Mouse (Mus musculus) right cerebral cortex, postnatal 10 days (tissue): Measurements from ENCODE around the gene Tmem156.

Source experiments
- DNase-seq, 2 experiments: peaks; one replicate each; pipeline ENCODE4 v3.0.0; 2021; ENCODE audit warnings: low spot score in 2 of 2

The Tmem156 gene

DNA sequence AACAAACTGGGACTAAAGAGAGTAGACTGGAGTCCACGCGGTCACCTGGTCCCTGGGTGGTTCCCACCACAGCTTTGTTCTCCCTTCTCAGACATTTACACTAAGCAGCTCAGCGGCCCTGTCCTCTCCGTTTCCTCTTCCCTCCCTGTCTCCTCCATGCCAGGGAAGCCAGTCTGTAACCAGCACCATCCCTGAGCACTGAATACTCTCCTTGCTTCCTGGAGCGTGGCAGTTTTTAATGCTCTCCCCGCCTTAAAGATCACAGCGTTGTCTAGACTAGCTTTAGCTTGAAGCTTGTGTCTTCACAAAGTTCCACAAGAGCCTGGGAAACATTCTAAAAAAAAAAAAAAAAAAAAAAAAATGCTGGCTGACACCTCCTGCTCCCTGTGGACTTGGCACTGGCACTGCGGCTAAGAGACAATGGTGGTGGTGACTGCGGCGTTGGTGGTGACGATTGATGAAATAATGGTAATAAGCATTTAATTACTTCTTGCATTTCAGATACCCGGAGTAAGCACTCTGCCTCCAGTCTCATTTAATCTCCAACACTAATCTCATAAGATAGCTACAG lies 44.6 kb downstream of the Tmem156 start:
- DNase-seq: no peak

DNA sequence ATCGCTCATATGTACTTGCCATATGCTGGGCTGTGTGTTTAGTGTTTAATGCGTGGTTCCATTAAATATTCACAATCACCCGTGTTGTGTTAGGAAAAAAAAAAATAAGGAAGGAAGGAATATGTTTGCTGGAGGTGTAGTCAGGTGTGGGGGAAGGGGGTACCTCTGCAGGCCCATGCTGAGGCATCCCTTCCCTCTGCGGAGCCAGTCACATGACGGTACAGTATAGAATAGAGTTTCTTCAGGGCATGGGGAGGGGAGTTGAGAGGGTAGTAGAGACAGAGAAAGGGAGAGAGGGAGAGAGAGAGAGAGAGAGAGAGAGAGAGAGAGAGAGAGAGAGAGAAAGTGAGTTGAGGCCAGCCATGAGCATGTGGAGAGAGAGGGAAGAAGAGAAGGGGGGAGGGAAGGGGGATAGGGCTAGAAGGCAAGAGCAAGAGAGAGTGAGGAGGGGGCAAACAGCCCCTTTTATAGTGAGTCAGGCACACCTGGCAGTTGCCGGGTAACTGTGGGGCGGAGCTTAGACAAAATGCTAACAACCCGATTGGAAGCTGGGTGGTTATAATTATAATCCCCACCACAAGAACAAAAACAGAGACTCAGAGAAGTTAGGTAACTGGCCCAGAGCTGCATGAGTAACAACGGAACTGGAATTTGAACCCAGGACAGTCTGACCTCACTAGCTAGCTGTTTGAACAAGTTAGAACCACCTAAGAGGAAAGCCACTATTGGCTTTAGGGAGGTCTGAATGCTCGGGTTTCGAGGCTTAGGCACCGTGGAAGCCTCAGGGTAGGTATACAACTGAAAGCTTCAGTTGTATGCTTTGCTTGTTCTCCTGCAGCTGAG lies 45.3 kb downstream of the Tmem156 start:
- no peak for DNase-seq

DNA sequence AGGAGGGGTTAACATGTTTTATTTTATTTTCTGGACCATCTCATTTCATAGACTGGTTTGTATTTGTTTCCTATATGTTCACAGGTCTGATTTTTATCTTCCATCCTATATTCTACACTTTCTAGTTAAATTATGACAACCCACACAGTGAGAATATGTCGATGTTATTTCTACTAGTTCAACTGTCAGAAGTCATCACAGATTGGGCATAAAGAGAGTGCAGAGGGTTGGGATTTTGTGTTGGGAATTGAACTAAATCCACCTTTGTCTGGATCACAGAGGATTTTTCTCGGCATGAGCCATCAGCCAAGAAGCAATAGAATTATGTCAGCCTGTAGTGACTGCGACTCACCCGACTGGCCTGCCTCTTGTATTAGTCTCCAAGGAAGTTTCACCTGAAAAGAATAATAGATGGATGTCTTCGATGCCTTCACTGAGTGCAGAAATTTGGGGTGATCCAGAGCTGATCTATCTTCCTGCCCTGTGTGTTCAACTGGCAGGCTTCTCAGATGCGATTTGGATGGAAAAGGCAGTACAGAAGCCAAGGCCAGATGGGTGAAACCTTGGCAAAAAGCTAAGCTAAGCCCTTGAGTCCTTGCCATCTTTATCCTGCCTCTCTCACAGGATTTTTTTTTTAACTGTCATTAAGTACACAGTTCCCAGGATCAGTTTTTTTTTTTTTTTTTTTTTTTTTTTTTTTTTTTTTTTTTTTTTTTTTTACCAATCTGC lies 46.1 kb downstream of the Tmem156 start:
- no peak for DNase-seq

DNA sequence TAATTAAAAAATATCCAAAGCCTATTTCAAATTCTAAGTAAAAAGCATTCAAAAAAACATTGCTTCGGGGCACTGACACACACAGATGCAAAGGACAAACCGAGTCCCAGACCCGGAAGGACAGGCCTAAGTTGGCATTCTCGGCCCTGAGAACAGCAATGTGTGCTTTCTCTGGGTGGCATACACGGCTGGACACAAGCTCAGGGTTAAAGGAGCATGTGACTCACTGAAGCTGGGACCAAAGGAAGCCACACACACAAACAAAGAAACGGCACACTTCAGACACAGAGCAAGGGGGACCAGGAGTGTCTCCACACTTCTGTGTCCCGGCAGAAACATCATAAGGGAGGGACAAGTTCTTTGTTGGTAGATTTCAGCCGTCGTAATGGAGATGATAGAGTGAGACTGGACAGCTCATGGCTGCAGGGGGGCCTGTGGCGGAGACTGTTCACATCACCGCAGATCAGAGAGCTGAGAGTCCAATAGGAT lies 48.5 kb downstream of the Tmem156 start:
- DNase-seq: no peak

DNA sequence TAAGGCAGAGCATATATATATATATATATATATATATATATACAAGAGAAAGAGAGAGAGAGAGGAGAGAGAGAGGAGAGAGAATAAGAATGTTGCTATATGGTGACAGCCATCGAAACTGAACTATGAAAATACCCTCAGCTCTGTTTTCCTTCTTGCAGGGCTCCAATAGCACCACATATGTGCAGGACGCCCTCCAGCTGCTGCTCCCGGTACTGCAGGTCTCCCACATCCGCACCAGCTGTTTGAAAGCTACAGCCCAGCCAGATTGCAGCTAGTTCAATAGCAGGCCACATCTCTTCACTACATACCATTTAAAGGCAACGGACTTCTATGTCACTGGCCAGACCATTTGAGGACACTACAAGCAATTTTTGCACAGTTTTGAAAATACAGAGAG lies 51.5 kb downstream of the Tmem156 start:
- DNase-seq: no peak

DNA sequence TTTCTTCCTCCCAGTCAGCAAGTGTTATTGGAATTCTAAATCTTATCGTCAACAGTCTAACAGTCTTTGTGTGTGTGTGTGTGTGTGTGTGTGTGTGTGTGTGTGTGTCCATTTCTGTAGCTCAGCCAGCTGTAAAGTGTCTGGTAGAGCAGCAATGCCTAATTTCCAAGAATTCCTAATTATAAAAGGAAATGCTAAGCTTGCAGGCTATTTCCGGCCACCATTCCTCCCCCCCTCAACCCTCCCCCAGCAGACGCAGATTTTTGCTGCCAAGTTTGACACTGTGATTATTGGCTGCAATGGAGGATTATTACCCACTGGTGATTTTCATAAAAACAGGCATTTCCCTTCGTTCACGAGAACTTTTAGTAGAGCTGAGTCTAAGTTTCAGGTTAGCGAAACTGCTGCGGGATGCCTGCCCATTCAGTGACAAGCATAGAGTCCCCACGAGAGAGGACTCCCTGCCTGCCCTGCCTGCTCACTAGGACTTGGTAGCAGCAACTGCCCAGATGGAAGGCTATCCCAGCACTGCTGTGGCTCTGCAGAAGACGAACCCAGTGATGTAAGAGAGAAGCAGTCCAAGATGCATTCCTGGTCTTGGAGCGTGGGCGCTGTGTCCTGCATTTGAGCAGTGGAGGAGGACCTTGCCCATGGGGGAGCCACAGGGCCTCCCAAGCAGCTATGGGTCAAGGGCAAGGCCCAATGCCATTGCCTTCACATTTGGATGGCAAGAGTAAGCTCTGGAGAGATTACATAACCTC lies 52.9 kb downstream of the Tmem156 start:
- DNase-seq: no peak

DNA sequence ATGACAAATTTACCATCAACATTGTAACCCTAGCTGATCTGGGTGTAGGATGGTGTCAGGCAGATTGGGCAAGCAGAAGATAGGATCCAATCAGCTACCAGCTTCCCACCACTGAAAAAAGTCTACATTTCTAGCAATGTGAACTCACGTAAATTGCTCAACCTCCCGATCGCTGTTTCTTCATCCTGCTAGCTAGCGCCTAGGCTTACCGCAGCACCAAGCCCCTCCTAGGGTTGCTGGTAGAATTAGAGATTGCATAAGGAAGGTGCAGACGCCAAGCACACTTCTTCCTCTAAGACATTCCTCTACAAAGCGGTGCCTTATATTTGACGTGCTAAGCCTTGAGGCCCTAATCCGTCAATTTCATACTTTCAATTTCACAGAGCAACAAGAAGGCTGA lies 53.6 kb downstream of the Tmem156 start:
- DNase-seq: no peak

DNA sequence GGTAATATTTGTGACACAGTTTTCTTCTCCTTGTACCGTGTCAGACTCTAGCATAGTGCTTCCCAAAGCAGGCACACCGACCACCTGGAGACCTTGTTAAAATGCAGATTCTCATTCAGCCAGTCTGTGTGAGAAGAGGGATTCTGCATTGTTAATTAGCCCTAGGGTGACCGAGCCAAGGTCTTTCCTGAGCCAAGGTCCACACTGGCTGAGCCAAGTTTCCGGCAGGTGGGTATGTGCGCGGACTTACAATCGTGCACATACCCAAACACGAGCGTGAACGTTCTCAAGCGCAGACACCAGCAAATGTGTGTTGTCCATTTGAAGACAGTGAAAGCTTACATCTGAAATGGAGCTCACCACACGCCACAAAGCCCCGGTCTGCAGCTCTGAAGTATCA lies 55.3 kb downstream of the Tmem156 start:
- DNase-seq: peak; percentile 73

DNA sequence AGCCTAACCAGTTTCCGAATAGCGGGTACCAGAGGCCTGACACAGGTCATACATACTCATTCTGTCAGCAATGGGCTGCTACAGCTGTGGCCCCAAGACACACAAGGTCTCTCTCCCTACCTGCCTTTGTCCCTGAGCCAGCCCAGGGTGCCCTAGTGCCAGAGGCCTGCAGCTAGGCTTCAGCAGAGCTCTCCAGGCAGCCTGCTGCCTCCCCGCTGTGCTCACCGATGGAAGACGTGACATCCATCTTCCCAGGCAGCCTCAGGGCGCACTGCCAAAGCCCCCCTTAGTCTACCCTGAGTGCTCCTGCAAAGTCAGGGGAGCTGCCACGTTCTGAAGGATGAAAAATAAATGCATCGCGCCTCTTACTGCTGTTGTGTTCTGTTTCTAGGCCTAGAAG lies 63.9 kb downstream of the Tmem156 start:
- DNase-seq: peak in 1 of 2 experiments; percentile 40

DNA sequence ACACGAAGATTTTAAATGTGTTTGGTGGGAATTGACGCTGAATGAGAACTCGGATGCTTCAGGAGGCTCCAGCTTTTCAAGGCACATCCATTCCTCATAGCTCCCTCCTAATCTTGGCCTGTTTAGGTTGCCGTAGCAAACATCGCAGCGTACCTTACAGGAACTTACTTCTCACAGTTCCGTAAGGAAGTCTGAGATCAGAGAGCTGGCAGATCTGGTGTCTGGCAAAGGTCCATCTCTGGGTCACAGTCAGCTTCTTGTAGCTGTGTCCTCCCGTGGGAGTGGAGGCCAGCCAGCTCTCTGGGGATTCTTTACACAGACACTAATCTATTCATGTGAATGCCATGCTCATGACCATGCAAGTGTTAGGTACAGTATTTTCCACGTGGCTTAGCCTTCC lies 65.2 kb downstream of the Tmem156 start:
- peak; percentile 56 to 59 for DNase-seq

DNA sequence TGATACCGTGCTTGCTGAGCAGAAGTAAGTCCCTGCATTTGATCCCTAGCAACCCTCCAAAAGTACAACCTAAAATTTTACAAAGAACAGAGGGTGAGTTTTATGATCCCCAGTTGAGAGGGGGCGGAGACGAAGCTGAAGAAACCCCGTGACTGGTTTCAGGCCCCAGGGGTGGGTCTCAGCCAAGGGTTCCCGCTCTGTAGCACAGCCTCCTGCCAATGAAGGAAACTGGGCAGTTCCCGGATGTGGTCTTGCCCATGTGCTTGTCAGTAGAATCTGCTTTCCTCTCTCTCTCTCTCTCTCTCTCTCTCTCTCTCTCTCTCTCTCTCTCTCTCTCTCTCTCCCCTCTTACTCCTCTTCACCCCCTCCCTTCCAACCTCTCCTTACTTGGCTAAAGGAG lies 66.0 kb downstream of the Tmem156 start:
- no peak for DNase-seq

DNA sequence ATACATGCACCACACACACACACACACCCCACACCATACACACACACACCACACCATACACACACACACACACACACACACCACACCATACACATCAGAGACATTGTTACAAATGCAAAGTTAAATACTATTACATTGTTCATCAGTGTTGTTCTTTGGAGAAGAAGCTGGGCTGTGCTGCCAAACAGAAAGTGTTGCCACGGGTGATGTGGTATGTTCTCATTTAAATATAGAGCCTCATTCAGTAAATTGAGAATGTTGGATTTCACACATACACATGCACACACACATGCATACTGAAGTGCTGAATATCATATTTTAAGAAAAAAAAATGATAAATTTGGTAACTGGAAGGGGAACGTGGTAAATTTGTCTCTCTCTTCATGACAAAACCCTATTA lies 67.3 kb downstream of the Tmem156 start:
- peak in 1 of 2 experiments; percentile 65 for DNase-seq

DNA sequence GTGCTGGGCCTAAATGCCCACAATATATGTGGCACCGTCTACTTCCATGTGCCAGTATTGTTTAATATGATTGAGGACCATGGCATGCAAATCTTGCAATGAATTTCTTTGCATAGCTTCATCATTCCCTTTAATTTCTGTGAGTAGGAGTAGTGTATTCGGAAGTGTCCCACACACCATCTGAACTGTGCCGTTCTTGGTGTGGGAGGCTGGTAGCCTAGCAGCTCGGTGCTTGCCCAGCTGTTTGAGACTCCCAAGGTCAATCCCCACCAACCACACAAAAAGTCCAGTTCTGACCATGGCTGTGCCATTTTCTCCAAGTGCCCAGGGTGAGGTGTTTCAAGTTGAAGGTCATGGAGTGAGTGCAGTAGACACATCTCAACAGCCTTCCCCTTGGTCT lies 69.9 kb downstream of the Tmem156 start:
- no peak for DNase-seq

DNA sequence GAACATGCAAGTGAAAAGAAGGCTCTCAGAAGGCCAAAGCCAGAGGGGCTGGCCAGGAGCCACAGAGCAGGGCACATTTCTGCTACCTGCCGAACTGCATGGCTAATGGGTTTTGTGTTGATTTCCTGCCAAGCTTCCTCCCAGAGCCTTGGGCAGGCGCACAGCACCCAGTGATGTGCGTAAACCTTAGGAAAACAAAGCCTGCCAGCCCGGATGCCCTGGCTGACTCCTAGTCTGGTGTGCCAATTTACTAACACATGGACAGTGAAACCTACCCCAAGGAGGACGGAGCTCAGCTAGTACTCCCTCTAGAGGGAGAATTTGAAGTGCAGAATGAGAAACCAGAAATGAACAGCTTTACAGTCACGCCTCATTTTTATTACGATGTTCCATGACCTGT lies 72.1 kb downstream of the Tmem156 start:
- DNase-seq: peak; percentile 66 to 73

DNA sequence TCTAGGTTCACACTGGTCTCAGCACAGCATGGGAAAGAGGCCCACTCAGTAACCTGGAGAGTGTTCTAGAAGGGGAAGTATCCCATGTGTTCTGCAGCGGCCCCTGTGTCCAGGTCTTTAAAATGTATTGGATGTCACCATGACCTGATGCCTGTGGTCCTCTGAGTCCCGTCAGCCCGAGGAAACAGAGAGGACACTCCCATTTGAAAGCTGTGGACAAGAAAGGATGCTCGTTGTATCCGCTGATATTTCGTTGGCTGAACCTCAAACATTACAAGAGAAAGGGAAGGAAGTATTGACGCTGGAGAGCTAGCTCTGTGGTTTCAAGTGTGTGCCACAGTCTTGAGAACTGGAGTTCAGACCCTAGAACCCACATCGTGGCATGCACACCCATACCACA lies 72.8 kb downstream of the Tmem156 start:
- DNase-seq: no peak

DNA sequence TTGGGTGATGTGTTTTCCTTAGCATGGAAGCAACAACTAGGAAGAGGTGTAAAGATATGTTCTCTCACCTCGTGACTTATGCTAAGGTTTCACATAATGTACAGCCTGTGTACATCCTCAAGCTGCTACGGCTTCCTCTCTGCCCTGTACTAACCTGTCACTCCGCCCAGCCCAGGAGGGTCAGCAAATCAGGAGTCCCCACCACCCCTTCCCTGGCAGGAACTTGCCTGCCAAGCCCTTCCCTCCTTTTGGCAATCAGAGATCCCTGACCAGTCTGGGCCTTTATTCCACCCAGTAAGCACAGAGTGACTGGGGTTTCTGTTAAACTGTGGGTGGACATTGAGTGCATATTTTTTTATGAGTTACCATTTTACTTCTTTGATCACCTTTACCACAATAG lies 76.4 kb downstream of the Tmem156 start:
- no peak for DNase-seq

DNA sequence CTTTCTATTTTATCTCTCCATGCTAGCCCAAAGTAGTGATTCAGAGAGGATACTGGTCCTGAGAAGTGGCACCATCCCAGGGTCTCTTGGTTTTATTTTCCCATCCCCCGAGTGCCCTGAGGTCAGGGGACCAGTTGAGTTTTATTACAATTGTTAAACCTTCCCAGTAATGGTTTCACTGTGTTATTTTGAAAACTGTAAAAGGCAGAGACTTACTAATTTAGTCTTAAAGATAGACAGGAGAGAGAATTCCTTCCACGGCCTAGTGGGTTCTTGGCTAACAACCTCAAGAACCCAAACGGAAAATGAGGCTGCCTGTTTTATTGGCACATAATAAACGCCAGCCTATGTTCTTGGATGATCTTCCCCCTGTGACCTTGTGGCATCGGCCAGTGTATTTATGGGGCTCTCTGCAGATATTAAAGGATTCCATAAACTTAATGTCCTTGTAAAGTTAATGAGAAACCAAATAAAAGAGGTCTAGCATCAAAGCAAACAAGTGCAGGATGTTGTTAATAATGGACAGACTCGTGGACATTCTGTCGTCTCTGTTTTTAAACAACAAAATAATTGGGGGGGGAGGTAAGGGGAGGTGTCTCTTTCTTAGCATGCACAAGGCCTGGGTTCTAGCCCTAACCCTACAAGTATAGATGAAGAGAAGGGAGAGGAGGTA lies 79.9 kb downstream of the Tmem156 start:
- no peak for DNase-seq

DNA sequence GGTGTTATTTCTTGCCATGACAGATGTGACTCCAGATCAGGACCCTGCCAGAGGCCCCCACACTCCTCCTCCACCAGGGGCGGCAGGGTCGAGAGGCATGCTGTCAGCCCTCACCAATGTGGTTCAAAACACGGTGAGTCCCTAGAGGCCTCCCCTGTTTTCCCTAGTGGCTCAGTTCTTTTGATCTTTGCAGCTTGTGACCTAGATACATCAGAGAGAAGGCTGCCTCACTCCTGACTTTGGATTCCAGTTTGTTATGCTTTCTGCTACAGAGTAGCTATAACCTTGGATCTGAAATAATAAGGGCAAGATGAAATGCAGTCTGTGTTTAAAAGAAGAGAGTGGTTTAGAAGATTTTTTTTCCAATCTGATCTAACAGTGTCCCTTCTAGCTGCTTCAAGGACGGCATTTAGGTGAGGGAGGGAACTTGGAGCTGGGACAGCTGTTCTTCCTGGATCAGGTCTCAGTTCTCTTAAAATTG lies 85.9 kb downstream of the Tmem156 start:
- no peak for DNase-seq

DNA sequence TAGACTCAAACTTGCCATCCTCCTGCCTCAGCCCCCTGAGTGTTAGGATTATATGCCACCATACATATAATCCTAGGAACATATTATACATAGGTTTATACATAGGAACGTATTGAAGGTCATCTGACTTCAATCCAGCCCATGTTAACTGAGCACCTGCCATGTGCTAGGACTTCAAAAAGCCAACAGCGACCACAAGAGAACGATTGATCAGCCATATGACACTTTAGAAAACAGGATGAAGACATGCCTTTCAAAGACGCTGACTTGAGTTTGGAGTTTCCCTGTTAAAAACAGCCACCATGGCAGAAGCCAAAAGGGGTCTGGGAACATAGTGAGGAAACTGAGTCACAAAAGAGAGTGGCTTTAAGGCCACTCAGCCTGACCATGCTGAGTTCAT lies 86.7 kb downstream of the Tmem156 start:
- DNase-seq: no peak
